Mouse (Mus musculus) mouse embryonic stem cell (cell line): Measurements from ENCODE around the gene Arntl2.
"Not testable (repeated sequence)": the region's sequence is repeated elsewhere in the genome, so short reads cannot be mapped to it uniquely, and the experiment has no call there.

Source experiments
- in situ Hi-C, 2 experiments: fragments of 300-500 bp; cut with MboI; formaldehyde crosslinking; loops; 1 replicate in 1 of 2; 3 replicates in 1 of 2; pipeline ENCODE4 v1.14.3; 2019 to 2020; ENCODE audit warnings: low sequenced_read_pairs in 2 of 2, low pct_unique_long_range_greater_than_20kb in 1 of 2, mixed read lengths in 1 of 2; ENCODE audit not compliant: unreplicated experiment in 1 of 2

Arntl2 gene

GRCm38 (mm10) chr6:146770808-146771207, 25.0 kb upstream of the Arntl2 start:
- in situ Hi-C loops = no loop called here

GRCm38 (mm10) chr6:146775864-146776263, 20.0 kb upstream of the Arntl2 start:
- in situ Hi-C loops = not testable (repeated sequence)

- in situ Hi-C loops = no loop called here
These were observed 19.1 kb upstream of the Arntl2 start for GRCm38 (mm10) chr6:146776610-146777389.

- in situ Hi-C loops = no loop called here
These were observed 17.8 kb upstream of the Arntl2 start for GRCm38 (mm10) chr6:146778055-146778454.

- in situ Hi-C loops = no loop called here
These were observed 14.3 kb upstream of the Arntl2 start for GRCm38 (mm10) chr6:146781566-146781965.

- in situ Hi-C loops = no loop called here
These were observed 2.3 kb upstream of the Arntl2 start for GRCm38 (mm10) chr6:146793527-146793926.

GRCm38 (mm10) chr6:146795166-146795923, 510 bp upstream of the Arntl2 start:
- in situ Hi-C loops = no loop called here

GRCm38 (mm10) chr6:146797446-146797845, 1.6 kb downstream of the Arntl2 start:
- in situ Hi-C loops = no loop called here

- in situ Hi-C loops = no loop called here
These were observed 14.1 kb downstream of the Arntl2 start for GRCm38 (mm10) chr6:146809991-146810390.

GRCm38 (mm10) chr6:146813007-146813406, 17.2 kb downstream of the Arntl2 start:
- in situ Hi-C loops = no loop called here

- in situ Hi-C loops = no loop called here
These were observed 24.5 kb downstream of the Arntl2 start for GRCm38 (mm10) chr6:146820177-146820965.

GRCm38 (mm10) chr6:146821958-146822357, 26.1 kb downstream of the Arntl2 start:
- in situ Hi-C loops = no loop called here

- in situ Hi-C loops = no loop called here
These were observed 29.1 kb downstream of the Arntl2 start for GRCm38 (mm10) chr6:146824727-146825486.

- in situ Hi-C loops = no loop called here
These were observed 29.6 kb downstream of the Arntl2 start for GRCm38 (mm10) chr6:146825487-146825773.

GRCm38 (mm10) chr6:146831320-146831719, 35.5 kb downstream of the Arntl2 start:
- in situ Hi-C loops = loop anchor here in 1 of 2 experiments (10.0 kb wide), 1 partner anchor 163 kb away; no protein-coding TSS in a partner anchor

- in situ Hi-C loops = loop anchor here in 1 of 2 experiments (10.0 kb wide), 1 partner anchor 161 kb away; no protein-coding TSS in a partner anchor
These were observed 37.8 kb downstream of the Arntl2 start for GRCm38 (mm10) chr6:146833485-146834314.

- in situ Hi-C loops = loop anchor here in 1 of 2 experiments (10.0 kb wide), 1 partner anchor 160 kb away; no protein-coding TSS in a partner anchor
These were observed 38.5 kb downstream of the Arntl2 start for GRCm38 (mm10) chr6:146834342-146834741.
